Mouse (Mus musculus) G1E (cell line): ENCODE measurements around the gene Atp1b3. TPM values are rescaled to one million over a fixed set of nuclear protein-coding genes. Genes with fewer than 3 reads are reported as not detected.

Source experiments
- ATAC-seq: 2 replicates; pipeline ENCODE4 v1.8.0; 2016; ENCODE audit warnings: mild to moderate bottlenecking; ENCODE audit not compliant: insufficient number of reproducible peaks, poor library complexity, low FRiP score, severe bottlenecking; ENCODE audit errors: extremely low read depth
- DNase-seq: peaks from one replicate; pipeline ENCODE4 v3.0.0; 2012; ENCODE audit warnings: low spot score
- H3K27me3 ChIP-seq: 2 replicates; pipeline ENCODE4 v1.6.1; 2012; ENCODE audit warnings: mild to moderate bottlenecking, low read length, inconsistent platforms; ENCODE audit not compliant: insufficient read depth
- H3K36me3 ChIP-seq: replicated peaks from 2 replicates; pipeline ENCODE3; 2012; ENCODE audit warnings: mild to moderate bottlenecking, inconsistent platforms
- H3K4me1 ChIP-seq: 2 replicates; pipeline ENCODE4 v1.6.1; 2012; ENCODE audit warnings: low read depth, low read length, inconsistent platforms, mixed read lengths; ENCODE audit not compliant: insufficient read depth
- H3K4me3 ChIP-seq: 2 replicates; pipeline ENCODE4 v1.5.1; 2012; ENCODE audit warnings: low read depth, mild to moderate bottlenecking, inconsistent platforms, low read length, moderate library complexity, mixed read lengths
- H3K9me3 ChIP-seq: replicated peaks from 2 replicates; pipeline ENCODE4 v1.6.1; 2012; ENCODE audit warnings: inconsistent platforms
- CTCF ChIP-seq: IDR thresholded peaks from 2 replicates; pipeline ENCODE4 v1.5.1; 2012; ENCODE audit warnings: low read depth, low read length, inconsistent platforms, mixed read lengths
- GATA1 ChIP-seq: IDR thresholded peaks from 2 replicates; pipeline ENCODE4 v1.6.1; 2012; ENCODE audit warnings: borderline replicate concordance, low read length, inconsistent platforms, mixed read lengths
- GATA2 ChIP-seq: IDR thresholded peaks from 2 replicates; pipeline ENCODE4 v1.6.1; 2012; ENCODE audit warnings: low read depth, low read length, inconsistent platforms, borderline replicate concordance
- POLR2AphosphoS5 ChIP-seq: IDR thresholded peaks from 2 replicates; pipeline ENCODE4 v1.6.1; 2012; ENCODE audit warnings: low read depth, low read length, inconsistent platforms; ENCODE audit not compliant: insufficient replicate concordance
- TAL1 ChIP-seq: conservative IDR thresholded peaks from 2 replicates; pipeline ENCODE4 v1.6.1; 2012; ENCODE audit warnings: low read depth, low read length, inconsistent platforms, mixed read lengths
- polyA plus RNA-seq: library from polyadenylated mRNA; stranded (reverse); fragments of >175 nt; gene quantifications from 2 replicates; pipeline ENCODE4 v1.2.3, GENCODE M21; 2012
- total RNA-seq, 2 experiments: library from RNA; stranded (forward) in 1 of 2; stranded (reverse) in 1 of 2; fragments of 200-1000 nt in 1 of 2; fragments of >200 nt in 1 of 2; fragmentation: Nextera tagmentation in 1 of 2; gene quantifications; 2 replicates each; pipeline ENCODE4 v1.2.3; 2014 to 2017

Gene Atp1b3
- total and polyA plus RNA-seq, 3 experiments: 77.8 to 89.3 (median 79.5) TPM

- Histone ChIP-seq H3K36me3 (no peaks in the 10 kb centered on the region), H3K9me3 (no peaks in the 10 kb centered on the region), H3K27me3 (peaks cover 23% of the 10 kb centered on the region), H3K4me1 (peaks cover 5% of the 10 kb centered on the region), H3K4me3 (no peak overlapping the region)
- DNase-seq: no peak
- no peak for ATAC-seq
- TF ChIP-seq CTCF (no peak), GATA1 (no peak), TAL1 (no peak), GATA2 (no peak), POLR2AphosphoS5 (no peak)
Measured at GRCm38 (mm10) chr9:96382756-96383155, 18.5 kb upstream of the Atp1b3 start.

- Histone ChIP-seq H3K27me3 (peaks cover 20% of the 10 kb centered on the region), H3K4me1 (peaks cover 5% of the 10 kb centered on the region), H3K36me3 (no peaks in the 10 kb centered on the region), H3K4me3 (no peak overlapping the region), H3K9me3 (no peaks in the 10 kb centered on the region)
- TF ChIP-seq CTCF (no peak), POLR2AphosphoS5 (no peak)
- ATAC-seq: no peak
- DNase-seq: no peak
Measured at GRCm38 (mm10) chr9:96381393-96381792, 17.2 kb upstream of the Atp1b3 start.

- no peaks in the 10 kb centered on the region for H3K9me3 ChIP-seq
Measured at GRCm38 (mm10) chr9:96379551-96379950, 15.3 kb upstream of the Atp1b3 start.

GRCm38 (mm10) chr9:96378747-96379146 lies 14.5 kb upstream of the Atp1b3 start:
- H3K4me1 ChIP-seq: peaks cover 10% of the 10 kb centered on the region
- no peak for ATAC-seq
- H3K27me3 ChIP-seq: peaks cover 20% of the 10 kb centered on the region
- H3K9me3 ChIP-seq: no peaks in the 10 kb centered on the region
- DNase-seq: no peak
- TF ChIP-seq GATA1 (no peak), CTCF (no peak), TAL1 (no peak), POLR2AphosphoS5 (no peak), GATA2 (no peak)
- H3K4me3 ChIP-seq: no peak overlapping the region
- no peaks in the 10 kb centered on the region for H3K36me3 ChIP-seq

More at GRCm38 (mm10) chr9:96379551-96379950, 15.3 kb upstream of the Atp1b3 start:
- no peak for ATAC-seq
- no peaks in the 10 kb centered on the region for H3K36me3 ChIP-seq
- peaks cover 20% of the 10 kb centered on the region for H3K27me3 ChIP-seq
- DNase-seq: no peak
- no peak overlapping the region for H3K4me3 ChIP-seq
- peaks cover 5% of the 10 kb centered on the region for H3K4me1 ChIP-seq
- TF ChIP-seq GATA2: no peak
- TF ChIP-seq TAL1: no peak
- TF ChIP-seq GATA1: no peak
- TF ChIP-seq POLR2AphosphoS5: no peak
- TF ChIP-seq CTCF: no peak

GRCm38 (mm10) chr9:96377096-96377495 lies 12.9 kb upstream of the Atp1b3 start:
- H3K4me3 ChIP-seq: no peak overlapping the region
- DNase-seq: no peak
- no peak for ATAC-seq
- no peaks in the 10 kb centered on the region for H3K9me3 ChIP-seq
- TF ChIP-seq CTCF: no peak
- peaks cover 15% of the 10 kb centered on the region for H3K27me3 ChIP-seq
- H3K4me1 ChIP-seq: peaks cover 10% of the 10 kb centered on the region
- H3K36me3 ChIP-seq: no peaks in the 10 kb centered on the region

- no peak for ATAC-seq
- DNase-seq: no peak
- no peak for TF ChIP-seq GATA1
- no peak for TF ChIP-seq CTCF
- TF ChIP-seq TAL1: no peak
- no peak for TF ChIP-seq POLR2AphosphoS5
- TF ChIP-seq GATA2: no peak
- H3K4me1 ChIP-seq: peaks cover 10% of the 10 kb centered on the region
- no peaks in the 10 kb centered on the region for H3K36me3 ChIP-seq
- no peaks in the 10 kb centered on the region for H3K9me3 ChIP-seq
- no peak overlapping the region for H3K4me3 ChIP-seq
- peaks cover 7% of the 10 kb centered on the region; the same call in 1 of the 2 replicates for H3K27me3 ChIP-seq
Measured at GRCm38 (mm10) chr9:96375819-96376218, 11.6 kb upstream of the Atp1b3 start.

- H3K4me3 ChIP-seq: no peak overlapping the region
- H3K9me3 ChIP-seq: peaks cover 3% of the 10 kb centered on the region; the same call in 1 of the 2 replicates
- H3K4me1 ChIP-seq: peaks cover 16% of the 10 kb centered on the region
- peaks cover 3% of the 10 kb centered on the region; the same call in 1 of the 2 replicates for H3K27me3 ChIP-seq
- ATAC-seq (no peak), DNase-seq (no peak)
- no peaks in the 10 kb centered on the region for H3K36me3 ChIP-seq
- no peak for TF ChIP-seq GATA1
- TF ChIP-seq POLR2AphosphoS5: no peak
- TF ChIP-seq CTCF: no peak
- no peak for TF ChIP-seq TAL1
- TF ChIP-seq GATA2: no peak
Measured at GRCm38 (mm10) chr9:96371075-96371474, 6.8 kb upstream of the Atp1b3 start.
